9 mouse cellular contexts compared by ENCODE assay signal in the genomic region with DNA sequence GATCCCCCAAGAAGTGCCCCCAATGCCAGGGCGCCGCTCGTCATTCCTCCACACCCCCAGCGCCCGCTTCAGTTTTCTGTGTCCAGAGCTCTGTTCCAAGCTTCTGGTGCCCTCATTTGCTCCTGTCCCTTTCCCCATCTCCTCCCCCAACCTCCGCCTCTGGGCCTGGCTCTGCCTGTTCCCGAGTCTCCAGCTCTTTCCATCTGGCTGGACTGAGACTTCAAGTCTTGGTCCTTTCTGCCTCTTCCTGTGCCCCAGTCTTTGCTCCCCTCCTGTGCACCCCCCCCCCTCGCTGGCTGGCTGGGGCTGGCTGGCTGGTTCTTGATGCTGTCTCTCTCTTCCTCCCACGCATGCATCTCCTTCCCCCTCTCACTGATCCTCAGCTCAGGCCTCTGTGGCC. TPM values are rescaled to one million over a fixed set of nuclear protein-coding genes. Genes with fewer than 3 reads are reported as not detected.
DNase-seq lines count a peak whose midpoint lies in the region; ATAC-seq and TF ChIP-seq lines count a peak whose summit lies in the region.
"Had no signal": no experiment of that assay in that cellular context is flagged by ENCODE, and none has a peak within 500 bp of the region (broad histone marks: within the 10 kb centered on the region; RNA-seq: fewer than 3 reads in every experiment).

No protein-coding gene starts in this region.

- H3K4me2 ChIP-seq in lung, embryonic 16.5 days (ENCODE audit: low read depth, low read length), result peak overlapping the region; percentile 55
- H3K4me2 ChIP-seq in heart, postnatal 0 days (ENCODE audit: low read depth, low read length), result peak overlapping the region; percentile 60

- peaks cover 43% of the 10 kb centered on the region for H3K4me1 ChIP-seq in lung, embryonic 16.5 days (replicated peaks; ENCODE audit: control insufficient read depth, insufficient read depth, low read length)
- H3K4me1 ChIP-seq in lung, adult 2 months (ENCODE audit: control insufficient read depth, insufficient read depth, low read length), result peaks cover 9% of the 10 kb centered on the region; the same call in 1 of the 2 replicates
- peaks cover 19% of the 10 kb centered on the region; the same call in 1 of the 2 replicates for H3K4me1 ChIP-seq in heart, postnatal 0 days (ENCODE audit: control insufficient read depth, insufficient read depth)
- peaks cover 88% of the 10 kb centered on the region for H3K4me1 ChIP-seq in midbrain, embryonic 10.5 days

- no peak overlapping the region; the same call in 1 of the 2 replicates for H3K4me3 ChIP-seq in lung, embryonic 16.5 days (ENCODE audit: low read length)
- H3K4me3 ChIP-seq in lung, adult 2 months (replicated peaks; ENCODE audit: extremely low read depth, low read depth, low read length), result no peak overlapping the region
- peak overlapping the region; percentile 35; the same call in 1 of the 2 replicates for H3K4me3 ChIP-seq in heart, postnatal 0 days (ENCODE audit: low read depth, low read length)
- peak overlapping the region; percentile 57 for H3K4me3 ChIP-seq in midbrain, embryonic 10.5 days
- H3K4me3 ChIP-seq: erythroblast, embryonic 14.5 days had no signal

- ATAC-seq in lung, embryonic 16.5 days (ENCODE audit: low read depth), result no peak
- ATAC-seq in heart, postnatal 0 days (ENCODE audit: insufficient read depth, low read depth), result no peak

- TF ChIP-seq EP300 in heart, postnatal 0 days (IDR thresholded peaks at IDR 0.05; ENCODE audit: low read depth), result no peak

- TF ChIP-seq CTCF in lung, adult 2 months (IDR thresholded peaks at IDR 0.05; ENCODE audit: insufficient read depth, low read length), result no peak
- no peak for TF ChIP-seq CTCF in heart, postnatal 0 days (IDR thresholded peaks at IDR 0.05; ENCODE audit: low read depth)

- peak; percentile 41 for DNase-seq in adrenal gland, postnatal 10 days
- DNase-seq in adrenal gland, postnatal 25 days, result no peak
- no peak for DNase-seq in lung, adult 2 months
- no peak for DNase-seq in heart, postnatal 0 days (ENCODE audit: low spot score)
- DNase-seq in midbrain, embryonic 10.5 days (ENCODE audit: low spot score), result no peak
- peak; percentile 71 for DNase-seq in testis, postnatal 10 days (ENCODE audit: low spot score)
- DNase-seq in layer of hippocampus, postnatal 25 days (ENCODE audit: extremely low spot score in 1 of 2, low spot score in 1 of 2), result no peak

- no peak for TF ChIP-seq POLR2A in lung, adult 2 months (IDR thresholded peaks at IDR 0.05; ENCODE audit: borderline replicate concordance, extremely low read depth, low read depth, low read length)

- peaks cover 8% of the 10 kb centered on the region for H3K36me3 ChIP-seq in lung, embryonic 16.5 days (ENCODE audit: control insufficient read depth, insufficient read depth, low read length)
- peaks cover 12% of the 10 kb centered on the region for H3K36me3 ChIP-seq in heart, postnatal 0 days (replicated peaks; ENCODE audit: control insufficient read depth, insufficient read depth, low read length)
- peaks cover 20% of the 10 kb centered on the region for H3K36me3 ChIP-seq in midbrain, embryonic 10.5 days

- H3K27ac ChIP-seq in lung, embryonic 16.5 days (ENCODE audit: low read length), result no peak overlapping the region
- peak overlapping the region; percentile 46; the same call in 1 of the 2 replicates for H3K27ac ChIP-seq in heart, postnatal 0 days (ENCODE audit: low read depth)
- peak overlapping the region; percentile 88 for H3K27ac ChIP-seq in midbrain, embryonic 10.5 days (replicated peaks)

- H3K9me3 ChIP-seq in lung, embryonic 16.5 days (ENCODE audit: control insufficient read depth, low read length), result no peaks in the 10 kb centered on the region
- no peaks in the 10 kb centered on the region for H3K9me3 ChIP-seq in heart, postnatal 0 days (replicated peaks; ENCODE audit: control insufficient read depth, low read length)
- H3K9me3 ChIP-seq in midbrain, embryonic 10.5 days (replicated peaks), result no peaks in the 10 kb centered on the region

- H3K27me3 ChIP-seq in lung, embryonic 16.5 days (ENCODE audit: control insufficient read depth, insufficient read depth, low read depth, low read length), result 0 out of 2 replicates have a peak, but pooled peaks cover 2% of the 10 kb centered on the region
- H3K27me3 ChIP-seq in heart, postnatal 0 days (ENCODE audit: control insufficient read depth, insufficient read depth, low read length), result peaks cover 12% of the 10 kb centered on the region; the same call in 1 of the 2 replicates
- no peaks in the 10 kb centered on the region for H3K27me3 ChIP-seq in midbrain, embryonic 10.5 days (ENCODE audit: low read depth, poor library complexity, severe bottlenecking)

- H3K9ac ChIP-seq in lung, embryonic 16.5 days (ENCODE audit: low read length), result no peak overlapping the region
- H3K9ac ChIP-seq in heart, postnatal 0 days (replicated peaks; ENCODE audit: low read depth, low read length), result no peak overlapping the region

- WGBS in lung, embryonic 16.5 days, result 50% methylated on average over 9 of the region's 9 CpGs
- WGBS in lung, adult 2 months, result 56% methylated on average over 9 of the region's 9 CpGs
- WGBS in heart, postnatal 0 days, result 52% methylated on average over 9 of the region's 9 CpGs
- WGBS in midbrain, embryonic 10.5 days, result 42% methylated on average over 9 of the region's 9 CpGs

RNA-seq across cellular contexts. Expression of a gene that starts 10.7 kb away (rescaled TPM):
- 10 to 100 TPM; 29.9 to 37.6 TPM for total RNA-seq in adrenal gland, postnatal 10 days (2021)
- 30.7 and 31.0 TPM in 2 replicates for total RNA-seq in adrenal gland, postnatal 25 days (2021)
- polyA plus RNA-seq in lung, embryonic 16.5 days (2015; fragmentation: Nextera tagmentation; extraction: Ambion mirVana), result 5.5 and 7.9 TPM in 2 replicates
- 28.0 and 33.7 TPM in 2 replicates for polyA plus RNA-seq in lung, adult 2 months (2012; rRNA removed)
- 3.4 and 10.3 TPM in 2 replicates for total RNA-seq in heart, postnatal 0 days (2014; rRNA removed; ENCODE audit: low replicate concordance)
- polyA plus RNA-seq in heart, postnatal 0 days (2015; fragmentation: Nextera tagmentation; extraction: Ambion mirVana), result 2.2 TPM in 2 replicates
- 16.6 and 23.8 TPM in 2 replicates for polyA plus RNA-seq in midbrain, embryonic 10.5 days (2016; fragmentation: Nextera tagmentation; extraction: Ambion mirVana)
- total RNA-seq in layer of hippocampus, postnatal 25 days (2021), result 100 to 1,000 TPM; 857 to 887 TPM

RNA-seq across cellular contexts. Expression of a gene that starts 12.2 kb away (rescaled TPM):
- total RNA-seq in adrenal gland, postnatal 10 days (2021), result 1,000 to 10,000 TPM; 1,467 to 1,540 TPM
- total RNA-seq in adrenal gland, postnatal 25 days (2021), result 391 and 422 TPM in 2 replicates
- 90.0 and 92.0 TPM in 2 replicates for polyA plus RNA-seq in lung, embryonic 16.5 days (2015; fragmentation: Nextera tagmentation; extraction: Ambion mirVana)
- 63.1 and 88.6 TPM in 2 replicates for polyA plus RNA-seq in lung, adult 2 months (2012; rRNA removed)
- 378 and 469 TPM in 2 replicates for total RNA-seq in heart, postnatal 0 days (2014; rRNA removed; ENCODE audit: low replicate concordance)
- 815 and 873 TPM in 2 replicates for polyA plus RNA-seq in heart, postnatal 0 days (2015; fragmentation: Nextera tagmentation; extraction: Ambion mirVana)
- polyA plus RNA-seq in midbrain, embryonic 10.5 days (2016; fragmentation: Nextera tagmentation; extraction: Ambion mirVana), result 42.2 and 48.6 TPM in 2 replicates
- total RNA-seq in layer of hippocampus, postnatal 25 days (2021), result 10 to 100 TPM; 56.9 to 62.4 TPM

RNA-seq across cellular contexts. Expression of a gene that starts 26.5 kb away (rescaled TPM):
- total RNA-seq in adrenal gland, postnatal 10 days (2021), result 10 to 100 TPM; 35.0 to 76.1 TPM
- total RNA-seq in adrenal gland, postnatal 25 days (2021), result 0.91 and 3.4 TPM in 2 replicates
- polyA plus RNA-seq in lung, embryonic 16.5 days (2015; fragmentation: Nextera tagmentation; extraction: Ambion mirVana), result 0.18 TPM in 1 of 2 replicates, not detected in the other
- polyA plus RNA-seq in lung, adult 2 months (2012; rRNA removed), result 2.4 and 4.9 TPM in 2 replicates
- total RNA-seq in heart, postnatal 0 days (2014; rRNA removed; ENCODE audit: low replicate concordance), result not detected in 2 replicates
- not detected in 2 replicates for polyA plus RNA-seq in heart, postnatal 0 days (2015; fragmentation: Nextera tagmentation; extraction: Ambion mirVana)
- polyA plus RNA-seq in midbrain, embryonic 10.5 days (2016; fragmentation: Nextera tagmentation; extraction: Ambion mirVana), result 0.58 and 0.73 TPM in 2 replicates
- total RNA-seq in layer of hippocampus, postnatal 25 days (2021), result under 1 TPM; 0.73 to 0.74 TPM
- polyA plus RNA-seq: erythroblast, embryonic 14.5 days had no signal

RNA-seq across cellular contexts. Expression of a gene that starts 27.0 kb away (rescaled TPM):
- 10 to 100 TPM; 15.7 to 23.0 TPM for total RNA-seq in adrenal gland, postnatal 10 days (2021)
- 19.6 and 22.3 TPM in 2 replicates for total RNA-seq in adrenal gland, postnatal 25 days (2021)
- polyA plus RNA-seq in lung, embryonic 16.5 days (2015; fragmentation: Nextera tagmentation; extraction: Ambion mirVana), result 30.1 and 30.7 TPM in 2 replicates
- polyA plus RNA-seq in lung, adult 2 months (2012; rRNA removed), result 16.7 and 20.8 TPM in 2 replicates
- total RNA-seq in heart, postnatal 0 days (2014; rRNA removed; ENCODE audit: low replicate concordance), result 10.8 TPM in 2 replicates
- polyA plus RNA-seq in heart, postnatal 0 days (2015; fragmentation: Nextera tagmentation; extraction: Ambion mirVana), result 6.5 and 7.5 TPM in 2 replicates
- polyA plus RNA-seq in midbrain, embryonic 10.5 days (2016; fragmentation: Nextera tagmentation; extraction: Ambion mirVana), result 52.1 and 54.1 TPM in 2 replicates
- 10 to 100 TPM; 31.2 to 37.8 TPM for total RNA-seq in layer of hippocampus, postnatal 25 days (2021)

RNA-seq across cellular contexts. Expression of a gene that starts 31.8 kb away (rescaled TPM):
- total RNA-seq in adrenal gland, postnatal 10 days (2021), result 10 to 100 TPM; 43.5 to 50.5 TPM
- 55.7 and 64.6 TPM in 2 replicates for total RNA-seq in adrenal gland, postnatal 25 days (2021)
- polyA plus RNA-seq in lung, embryonic 16.5 days (2015; fragmentation: Nextera tagmentation; extraction: Ambion mirVana), result 58.1 and 59.5 TPM in 2 replicates
- polyA plus RNA-seq in lung, adult 2 months (2012; rRNA removed), result 15.0 and 22.9 TPM in 2 replicates
- total RNA-seq in heart, postnatal 0 days (2014; rRNA removed; ENCODE audit: low replicate concordance), result 27.4 and 54.8 TPM in 2 replicates
- 30.3 and 34.2 TPM in 2 replicates for polyA plus RNA-seq in heart, postnatal 0 days (2015; fragmentation: Nextera tagmentation; extraction: Ambion mirVana)
- 95.1 and 96.3 TPM in 2 replicates for polyA plus RNA-seq in midbrain, embryonic 10.5 days (2016; fragmentation: Nextera tagmentation; extraction: Ambion mirVana)
- total RNA-seq in layer of hippocampus, postnatal 25 days (2021), result 10 to 100 TPM; 41.4 to 46.9 TPM

Comparison
In these comparisons a context has a peak if more than half of its experiments do, and no peak if none do; other contexts are left out.
1. DNase-seq: peak in adrenal gland, postnatal 10 days (single experiment) and testis, postnatal 10 days (single experiment); none in adrenal gland, postnatal 25 days (single experiment), lung, adult 2 months (single experiment), heart, postnatal 0 days (single experiment), midbrain, embryonic 10.5 days (single experiment) and layer of hippocampus, postnatal 25 days (0 of 2).
2. H3K4me3 ChIP-seq: peak in heart, postnatal 0 days (single experiment) and midbrain, embryonic 10.5 days (single experiment); none in lung, embryonic 16.5 days (single experiment) and lung, adult 2 months (single experiment).
3. RNA of a gene that starts 10.7 kb away (total RNA-seq): 857 to 887 TPM in layer of hippocampus, postnatal 25 days; 29.9 to 37.6 TPM in adrenal gland, postnatal 10 days, 30.7 to 31.0 TPM in adrenal gland, postnatal 25 days and 3.4 to 10.3 TPM in heart, postnatal 0 days; every median in the first group is over 10 times any median in the second.